Mouse (Mus musculus) brain, embryonic 14.5 days (tissue): ENCODE measurements at regions not wholly inside any gene's neighbourhood (a gene's known extent, or its start where the extent isn't known, plus 50 kb on each side); places are given as distances from the start of the nearest gene placed in this dataset.

Experiments used
- DNase-seq: peaks from one replicate; pipeline ENCODE4 v3.0.0-alpha.2; 2011; ENCODE audit warnings: low read depth
- CTCF ChIP-seq: fragments of 200-500 bp; IDR thresholded peaks from 2 replicates; pipeline ENCODE4 v1.5.1; 2012; ENCODE audit warnings: inconsistent platforms, mild to moderate bottlenecking, moderate library complexity, borderline replicate concordance; ENCODE audit not compliant: insufficient read depth, insufficient read length; ENCODE audit errors: extremely low read depth
- POLR2A ChIP-seq: fragments of 200-500 bp; IDR thresholded peaks from 2 replicates; pipeline ENCODE4 v1.6.1; 2012; ENCODE audit warnings: mild to moderate bottlenecking, inconsistent platforms, borderline replicate concordance; ENCODE audit not compliant: poor library complexity, insufficient read depth, insufficient read length, severe bottlenecking; ENCODE audit errors: extremely low read depth

GRCm38 (mm10) chr14:123079733-123080132, 95.9 kb upstream of the Tmtc4 start:
- no peak for DNase-seq
- TF ChIP-seq CTCF (no peak), POLR2A (no peak)

GRCm38 (mm10) chr14:123078804-123079203, 95.0 kb upstream of the Tmtc4 start:
- TF ChIP-seq CTCF, result no peak
- TF ChIP-seq POLR2A, result no peak
- no peak for DNase-seq

- TF ChIP-seq POLR2A (no peak), CTCF (no peak)
- DNase-seq, result no peak
Observed at GRCm38 (mm10) chr14:123066344-123066743, 82.5 kb upstream of the Tmtc4 start.

- DNase-seq, result peak; percentile 94
- TF ChIP-seq POLR2A (no peak), CTCF (no peak)
Observed at GRCm38 (mm10) chr14:123065566-123065965, 81.7 kb upstream of the Tmtc4 start.

- TF ChIP-seq CTCF (no peak), POLR2A (no peak)
- DNase-seq, result peak; percentile 95
Observed at GRCm38 (mm10) chr14:123065136-123065535, 81.3 kb upstream of the Tmtc4 start.

- no peak for DNase-seq
- TF ChIP-seq POLR2A (no peak), CTCF (no peak)
Observed at GRCm38 (mm10) chr14:123062908-123063307, 79.1 kb upstream of the Tmtc4 start.

GRCm38 (mm10) chr14:123056976-123057375, 73.1 kb upstream of the Tmtc4 start:
- TF ChIP-seq CTCF, result no peak
- no peak for TF ChIP-seq POLR2A
- DNase-seq, result no peak

GRCm38 (mm10) chr14:123048451-123048850, 64.6 kb upstream of the Tmtc4 start:
- no peak for DNase-seq
- TF ChIP-seq POLR2A, result no peak
- TF ChIP-seq CTCF, result no peak

GRCm38 (mm10) chr14:123040046-123040445, 56.2 kb upstream of the Tmtc4 start:
- no peak for DNase-seq
- no peak for TF ChIP-seq POLR2A
- TF ChIP-seq CTCF, result no peak

GRCm38 (mm10) chr14:123037444-123037843, 53.6 kb upstream of the Tmtc4 start:
- no peak for TF ChIP-seq CTCF
- DNase-seq, result no peak
